Mouse (Mus musculus): ENCODE measurements at regions not wholly inside any gene's neighbourhood (a gene's known extent, or its start where the extent isn't known, plus 50 kb on each side); places are given as distances from the start of the nearest gene placed in this dataset.
"Not testable (repeated sequence)": the region's sequence is repeated elsewhere in the genome, so short reads cannot be mapped to it uniquely, and the experiment has no call there.

- WGBS, result 44% methylated on average over 4 of the region's 4 CpGs
- H3K27ac ChIP-seq; H3K36me3 ChIP-seq; H3K9me3 ChIP-seq; H3K4me3 ChIP-seq (replicated peaks); H3K4me1 ChIP-seq (replicated peaks); ATAC-seq; H3K4me2 ChIP-seq (replicated peaks); H3K9ac ChIP-seq (replicated peaks); H3K27me3 ChIP-seq: not testable (repeated sequence)
Observed at GRCm38 (mm10) chr12:54516039-54516438, 140.3 kb downstream of the Sptssa start.

GRCm38 (mm10) chr12:54509903-54510302 lies 146.5 kb downstream of the Sptssa start:
- H3K9ac ChIP-seq (replicated peaks), result no peak overlapping the region
- no peak overlapping the region for H3K27ac ChIP-seq
- no peaks in the 10 kb centered on the region for H3K27me3 ChIP-seq
- no peak for ATAC-seq
- H3K36me3 ChIP-seq, result no peaks in the 10 kb centered on the region
- no peak overlapping the region for H3K4me3 ChIP-seq (replicated peaks)
- no peaks in the 10 kb centered on the region for H3K9me3 ChIP-seq
- H3K4me2 ChIP-seq (replicated peaks), result no peak overlapping the region
- 29% methylated on average over 6 of the region's 6 CpGs for WGBS
- H3K4me1 ChIP-seq (replicated peaks), result peaks cover 5% of the 10 kb centered on the region; the same call in 1 of the 2 replicates

GRCm38 (mm10) chr12:54502775-54503174 lies 153.6 kb downstream of the Sptssa start:
- Histone ChIP-seq H3K4me1 (replicated peaks) (no peaks in the 10 kb centered on the region), H3K4me2 (replicated peaks) (no peak overlapping the region), H3K27ac (no peak overlapping the region), H3K9me3 (no peaks in the 10 kb centered on the region), H3K36me3 (no peaks in the 10 kb centered on the region), H3K9ac (replicated peaks) (no peak overlapping the region), H3K4me3 (replicated peaks) (no peak overlapping the region), H3K27me3 (peaks cover 5% of the 10 kb centered on the region; the same call in 1 of the 2 replicates)
- WGBS, result 91% methylated on average over 7 of the region's 7 CpGs
- no peak for ATAC-seq

- Histone ChIP-seq H3K27me3 (peaks cover 5% of the 10 kb centered on the region; the same call in 1 of the 2 replicates), H3K27ac (no peak overlapping the region), H3K4me2 (replicated peaks) (no peak overlapping the region), H3K4me3 (replicated peaks) (no peak overlapping the region), H3K9me3 (no peaks in the 10 kb centered on the region), H3K9ac (replicated peaks) (no peak overlapping the region), H3K36me3 (no peaks in the 10 kb centered on the region), H3K4me1 (replicated peaks) (no peaks in the 10 kb centered on the region)
- no peak for ATAC-seq
- 86% methylated on average over 3 of the region's 3 CpGs for WGBS
Observed at GRCm38 (mm10) chr12:54499963-54500362, 156.4 kb downstream of the Sptssa start.

GRCm38 (mm10) chr12:54495701-54496374 lies 160.5 kb downstream of the Sptssa start:
- H3K9ac ChIP-seq (replicated peaks), result no peak overlapping the region
- no peak overlapping the region for H3K4me3 ChIP-seq (replicated peaks)
- H3K27me3 ChIP-seq, result peaks cover 6% of the 10 kb centered on the region
- no peak for ATAC-seq
- no peak overlapping the region for H3K4me2 ChIP-seq (replicated peaks)
- 75% methylated on average over 4 of the region's 4 CpGs for WGBS
- H3K4me1 ChIP-seq (replicated peaks), result no peaks in the 10 kb centered on the region
- no peak overlapping the region for H3K27ac ChIP-seq
- H3K36me3 ChIP-seq, result no peaks in the 10 kb centered on the region
- no peaks in the 10 kb centered on the region for H3K9me3 ChIP-seq

- peaks cover 12% of the 10 kb centered on the region for H3K27me3 ChIP-seq
- ATAC-seq, result no peak
- no peak overlapping the region for H3K4me2 ChIP-seq (replicated peaks)
- no peak overlapping the region for H3K9ac ChIP-seq (replicated peaks)
- no peak overlapping the region for H3K4me3 ChIP-seq (replicated peaks)
- 90% methylated on average over 7 of the region's 7 CpGs for WGBS
- no peaks in the 10 kb centered on the region for H3K9me3 ChIP-seq
- H3K27ac ChIP-seq, result no peak overlapping the region
- no peaks in the 10 kb centered on the region for H3K36me3 ChIP-seq
- no peaks in the 10 kb centered on the region for H3K4me1 ChIP-seq (replicated peaks)
Observed at GRCm38 (mm10) chr12:54494756-54495375, 161.5 kb downstream of the Sptssa start.

- 52% methylated on average over 10 of the region's 10 CpGs for WGBS
- Histone ChIP-seq H3K4me2 (replicated peaks) (no peak overlapping the region), H3K4me3 (replicated peaks) (no peak overlapping the region), H3K9ac (replicated peaks) (no peak overlapping the region), H3K9me3 (no peaks in the 10 kb centered on the region), H3K4me1 (replicated peaks) (no peaks in the 10 kb centered on the region), H3K36me3 (no peaks in the 10 kb centered on the region), H3K27me3 (peaks cover 12% of the 10 kb centered on the region), H3K27ac (no peak overlapping the region)
- ATAC-seq, result no peak
Observed at GRCm38 (mm10) chr12:54492737-54493136, 163.6 kb downstream of the Sptssa start.

GRCm38 (mm10) chr12:54490460-54490859 lies 165.9 kb downstream of the Sptssa start:
- Histone ChIP-seq H3K27ac (no peak overlapping the region), H3K4me2 (replicated peaks) (no peak overlapping the region), H3K9ac (replicated peaks) (no peak overlapping the region), H3K4me3 (replicated peaks) (no peak overlapping the region), H3K27me3 (peaks cover 12% of the 10 kb centered on the region), H3K36me3 (no peaks in the 10 kb centered on the region), H3K4me1 (replicated peaks) (no peaks in the 10 kb centered on the region), H3K9me3 (no peaks in the 10 kb centered on the region)
- WGBS, result 93% methylated on average over 2 of the region's 2 CpGs
- no peak for ATAC-seq

GRCm38 (mm10) chr12:54489675-54490074 lies 166.7 kb downstream of the Sptssa start:
- peak; percentile 68; the same call in 1 of the 2 replicates for ATAC-seq
- Histone ChIP-seq H3K9ac (replicated peaks) (no peak overlapping the region), H3K36me3 (no peaks in the 10 kb centered on the region), H3K9me3 (no peaks in the 10 kb centered on the region), H3K4me2 (replicated peaks) (no peak overlapping the region), H3K4me1 (replicated peaks) (no peaks in the 10 kb centered on the region; the same call in 1 of the 2 replicates), H3K4me3 (replicated peaks) (no peak overlapping the region), H3K27ac (no peak overlapping the region), H3K27me3 (peaks cover 12% of the 10 kb centered on the region)
- WGBS, result 4% methylated on average over 8 of the region's 8 CpGs

- Histone ChIP-seq H3K4me2 (replicated peaks) (no peak overlapping the region), H3K27ac (no peak overlapping the region), H3K4me1 (replicated peaks) (no peaks in the 10 kb centered on the region; the same call in 1 of the 2 replicates), H3K4me3 (replicated peaks) (no peak overlapping the region), H3K27me3 (peaks cover 12% of the 10 kb centered on the region), H3K36me3 (no peaks in the 10 kb centered on the region), H3K9me3 (no peaks in the 10 kb centered on the region), H3K9ac (replicated peaks) (no peak overlapping the region)
- ATAC-seq, result no peak
- 90% methylated on average over 4 of the region's 4 CpGs for WGBS
Observed at GRCm38 (mm10) chr12:54487689-54488088, 168.7 kb downstream of the Sptssa start.

GRCm38 (mm10) chr12:54482020-54482419 lies 174.4 kb downstream of the Sptssa start:
- WGBS, result 76% methylated on average over 4 of the region's 4 CpGs
- Histone ChIP-seq H3K4me2 (replicated peaks) (no peak overlapping the region), H3K36me3 (no peaks in the 10 kb centered on the region), H3K4me3 (replicated peaks) (no peak overlapping the region), H3K4me1 (replicated peaks) (no peaks in the 10 kb centered on the region; the same call in 1 of the 2 replicates), H3K27me3 (no peaks in the 10 kb centered on the region), H3K27ac (no peak overlapping the region), H3K9me3 (no peaks in the 10 kb centered on the region), H3K9ac (replicated peaks) (no peak overlapping the region)
- no peak for ATAC-seq

GRCm38 (mm10) chr12:54479841-54480240 lies 176.5 kb downstream of the Sptssa start:
- Histone ChIP-seq H3K9ac (replicated peaks) (no peak overlapping the region), H3K27ac (no peak overlapping the region), H3K4me3 (replicated peaks) (no peak overlapping the region), H3K9me3 (no peaks in the 10 kb centered on the region), H3K4me2 (replicated peaks) (no peak overlapping the region), H3K27me3 (no peaks in the 10 kb centered on the region), H3K36me3 (no peaks in the 10 kb centered on the region), H3K4me1 (replicated peaks) (no peaks in the 10 kb centered on the region; the same call in 1 of the 2 replicates)
- 83% methylated on average over 1 of the region's 1 CpGs for WGBS
- no peak for ATAC-seq

Measured in midbrain, embryonic 13.5 days (tissue).